Mouse (Mus musculus): ENCODE measurements around the gene Slc41a2. TPM values are rescaled to one million over a fixed set of nuclear protein-coding genes. Genes with fewer than 3 reads are reported as not detected.

Gene Slc41a2
- 9.0 TPM for polyA plus RNA-seq (2014; fragmentation: Illumina TruSeq; extraction: RNeasy Lipid Tissue Mini Kit (QIAGEN cat#74804); ENCODE audit: low read depth, low replicate concordance)

GRCm38 (mm10) chr10:83337159-83337951, at the start of gene Slc41a2:
Slc41a2 (minus strand) TSS chr10:83337882.

GRCm38 (mm10) chr10:83359956-83360355, 22.3 kb upstream of the Slc41a2 start, which contains the start of gene D10Wsu102e:
D10Wsu102e (plus strand) TSS chr10:83360221.

Other genes with a start within 250 kb of the Slc41a2 start
- 0.32 TPM for gene D10Wsu102e, start 22.3 kb upstream of the Slc41a2 start, polyA plus RNA-seq (2014; fragmentation: Illumina TruSeq; extraction: RNeasy Lipid Tissue Mini Kit (QIAGEN cat#74804); ENCODE audit: low read depth, low replicate concordance)
- not detected for gene Aldh1l2, start 196.3 kb upstream of the Slc41a2 start, polyA plus RNA-seq (2014; fragmentation: Illumina TruSeq; extraction: RNeasy Lipid Tissue Mini Kit (QIAGEN cat#74804); ENCODE audit: low read depth, low replicate concordance)
- 18.5 TPM for gene Washc4, start 205.9 kb upstream of the Slc41a2 start, polyA plus RNA-seq (2014; fragmentation: Illumina TruSeq; extraction: RNeasy Lipid Tissue Mini Kit (QIAGEN cat#74804); ENCODE audit: low read depth, low replicate concordance)

All from liver, adult 10 weeks (tissue).